In the genomic region with DNA sequence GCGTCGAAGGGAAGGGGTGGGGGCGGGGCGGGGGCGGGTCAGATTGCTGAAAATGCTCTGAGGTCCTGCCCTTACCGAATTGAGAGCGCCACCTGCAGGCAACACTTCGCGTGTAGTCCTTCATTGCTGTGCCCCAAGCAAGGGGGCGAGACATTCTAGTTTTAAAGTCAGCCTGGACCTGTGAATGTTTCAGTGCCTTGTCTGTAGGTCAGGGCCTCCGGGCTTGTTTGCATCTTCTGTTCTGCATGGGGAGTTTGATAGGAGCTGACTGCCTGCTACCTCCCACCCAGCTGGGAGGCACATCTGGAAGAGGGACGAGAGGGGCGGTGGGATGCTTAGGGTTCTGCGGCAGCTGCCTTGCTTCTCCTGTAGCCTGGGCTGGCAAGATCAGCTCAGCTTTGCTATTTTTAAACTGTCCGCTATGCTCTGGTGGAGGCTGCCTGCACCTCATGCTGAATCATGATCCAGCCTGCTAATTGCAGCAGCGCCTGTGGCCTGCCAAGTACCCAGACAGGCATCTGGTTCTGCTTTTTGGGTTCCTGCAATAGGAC, we compare ENCODE assay signal across 7 mouse cellular contexts. TPM values are rescaled to one million over a fixed set of nuclear protein-coding genes. Genes with fewer than 3 reads are reported as not detected.
DNase-seq lines count a peak whose midpoint lies in the region; ATAC-seq lines count a peak whose summit lies in the region.

No protein-coding gene starts in this region.

- intact Hi-C loops in left cerebral cortex, postnatal 14 days (cut with DNase I) = loop anchor here (10.0 kb wide), 1 partner anchor 228 kb away; a partner anchor contains a TSS

- H3K9me3 ChIP-seq in intestine, embryonic 16.5 days (ENCODE audit: control insufficient read depth, low read length) = no peaks in the 10 kb centered on the region
- H3K9me3 ChIP-seq in midbrain, embryonic 10.5 days (replicated peaks) = no peaks in the 10 kb centered on the region

- no peak overlapping the region for H3K27ac ChIP-seq in intestine, embryonic 16.5 days (ENCODE audit: low read length)
- H3K27ac ChIP-seq in midbrain, embryonic 10.5 days (replicated peaks) = peak overlapping the region; percentile 47; the same call in 1 of the 2 replicates

- WGBS in intestine, embryonic 16.5 days = 21% methylated on average over 16 of the region's 16 CpGs
- 27% methylated on average over 16 of the region's 16 CpGs for WGBS in midbrain, embryonic 10.5 days

- H3K27me3 ChIP-seq in intestine, embryonic 16.5 days (replicated peaks; ENCODE audit: control insufficient read depth, insufficient read depth, low read length) = no peaks in the 10 kb centered on the region
- no peaks in the 10 kb centered on the region for H3K27me3 ChIP-seq in midbrain, embryonic 10.5 days (ENCODE audit: low read depth, poor library complexity, severe bottlenecking)

- peak; percentile 78 for DNase-seq in adrenal gland, postnatal 14 days
- peak; percentile 78 for DNase-seq in embryo, embryonic 9.5 days (ENCODE audit: extremely low spot score)
- peak; percentile 64 to 76 for DNase-seq in left cerebral cortex, postnatal 14 days (ENCODE audit: low spot score in 2 of 2)
- peak; percentile 71 for DNase-seq in midbrain, embryonic 10.5 days (ENCODE audit: low spot score)
- DNase-seq in skeletal muscle tissue, adult 2 months (ENCODE audit: low read depth, low spot score) = peak; percentile 83

- peak; percentile 92 for ATAC-seq in granulocyte monocyte progenitor cell, adult 5-6 weeks (replicated peaks; ENCODE audit: poor library complexity, severe bottlenecking)
- peak; percentile 66; the same call in 1 of the 2 replicates for ATAC-seq in intestine, embryonic 16.5 days

- H3K4me1 ChIP-seq in intestine, embryonic 16.5 days (ENCODE audit: control insufficient read depth, insufficient read depth, low read length) = 0 out of 2 replicates have a peak, but pooled peaks cover 4% of the 10 kb centered on the region
- H3K4me1 ChIP-seq in midbrain, embryonic 10.5 days = peaks cover 10% of the 10 kb centered on the region

- no peak overlapping the region for H3K4me2 ChIP-seq in intestine, embryonic 16.5 days (ENCODE audit: low read depth, low read length)

- no peak overlapping the region for H3K9ac ChIP-seq in intestine, embryonic 16.5 days (ENCODE audit: low read depth, low read length)

- H3K4me3 ChIP-seq in intestine, embryonic 16.5 days (ENCODE audit: low read length) = no peak overlapping the region
- H3K4me3 ChIP-seq in midbrain, embryonic 10.5 days = peak overlapping the region; percentile 29

- no peaks in the 10 kb centered on the region for H3K36me3 ChIP-seq in intestine, embryonic 16.5 days (ENCODE audit: control insufficient read depth, insufficient read depth, low read length)
- 0 out of 2 replicates have a peak, but pooled peaks cover 9% of the 10 kb centered on the region for H3K36me3 ChIP-seq in midbrain, embryonic 10.5 days

RNA-seq across cellular contexts. Expression of a gene that starts 28.9 kb away (rescaled TPM):
- 2.0 and 2.5 TPM in 2 replicates for total RNA-seq in adrenal gland, postnatal 14 days (2021)
- not detected in 2 replicates for total RNA-seq in granulocyte monocyte progenitor cell, adult 5-6 weeks (2014; fragmentation: Nextera tagmentation)
- total RNA-seq in granulocyte monocyte progenitor cell, adult 5-6 weeks (2017) = not detected in 2 replicates
- polyA plus RNA-seq in intestine, embryonic 16.5 days (2015; fragmentation: Nextera tagmentation; extraction: Ambion mirVana) = 11.8 and 12.3 TPM in 2 replicates
- total RNA-seq in left cerebral cortex, postnatal 14 days (2021) = 100 to 1,000 TPM in 1 of 2 experiments, 10 to 100 TPM in 1; 99.5 to 102 TPM
- polyA plus RNA-seq in midbrain, embryonic 10.5 days (2016; fragmentation: Nextera tagmentation; extraction: Ambion mirVana) = 16.5 and 19.9 TPM in 2 replicates

RNA-seq across cellular contexts. Expression of a gene that starts 43.6 kb away (rescaled TPM):
- total RNA-seq in adrenal gland, postnatal 14 days (2021) = not detected in 2 replicates
- not detected in 2 replicates for total RNA-seq in granulocyte monocyte progenitor cell, adult 5-6 weeks (2014; fragmentation: Nextera tagmentation)
- not detected in 2 replicates for total RNA-seq in granulocyte monocyte progenitor cell, adult 5-6 weeks (2017)
- 0.06 TPM in 1 of 2 replicates, not detected in the other for polyA plus RNA-seq in intestine, embryonic 16.5 days (2015; fragmentation: Nextera tagmentation; extraction: Ambion mirVana)
- under 1 TPM; 0.18 to 0.21 TPM for total RNA-seq in left cerebral cortex, postnatal 14 days (2021)
- polyA plus RNA-seq in midbrain, embryonic 10.5 days (2016; fragmentation: Nextera tagmentation; extraction: Ambion mirVana) = not detected in 2 replicates

Comparison
In these comparisons a context has a peak if more than half of its experiments do, and no peak if none do; other contexts are left out.
1. RNA of a gene that starts 28.9 kb away (total RNA-seq): 99.5 to 102 TPM in left cerebral cortex, postnatal 14 days; 2.0 to 2.5 TPM in adrenal gland, postnatal 14 days and not detected in granulocyte monocyte progenitor cell, adult 5-6 weeks; every median in the first group is over 10 times any median in the second.
2. Peak in every context shown above with its lines, with median percentiles within 50 percentile points of each other: DNase-seq.